Mouse (Mus musculus): ENCODE measurements at regions not wholly inside any gene's neighbourhood (a gene's known extent, or its start where the extent isn't known, plus 50 kb on each side); places are given as distances from the start of the nearest gene placed in this dataset.

DNA sequence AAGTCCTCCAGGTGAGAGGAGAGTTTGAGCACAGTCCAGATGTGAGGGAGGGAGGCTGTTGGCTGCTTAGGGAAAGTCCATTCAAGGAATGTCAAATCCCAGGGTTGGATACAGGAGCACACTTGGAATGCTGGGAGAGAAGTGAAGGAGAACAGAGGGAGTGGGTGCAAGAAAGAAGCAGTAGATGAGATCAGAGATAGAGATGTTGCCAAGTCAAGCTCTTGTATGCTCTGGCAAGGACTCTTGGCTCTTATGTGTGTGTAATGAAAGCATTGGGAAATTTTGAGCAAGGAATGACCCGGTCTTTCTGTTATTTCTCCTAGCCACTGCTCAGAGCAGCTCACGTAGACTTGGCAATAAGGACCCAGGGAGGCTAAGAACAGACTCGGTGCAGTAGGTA, 488.6 kb downstream of the Adgrl2 start:
- 75% methylated on average over 3 of the region's 3 CpGs for WGBS
- Histone ChIP-seq H3K9me3 (replicated peaks; ENCODE audit: control insufficient read depth, low read length) (no peaks in the 10 kb centered on the region), H3K27me3 (ENCODE audit: control insufficient read depth, insufficient read depth, low read length) (no peaks in the 10 kb centered on the region), H3K4me2 (ENCODE audit: low read depth, low read length) (no peak overlapping the region), H3K36me3 (ENCODE audit: control insufficient read depth, insufficient read depth, low read length) (no peaks in the 10 kb centered on the region), H3K4me1 (ENCODE audit: control insufficient read depth, insufficient read depth, low read length) (no peaks in the 10 kb centered on the region), H3K9ac (ENCODE audit: low read length) (no peak overlapping the region), H3K27ac (ENCODE audit: low read length) (no peak overlapping the region), H3K4me3 (replicated peaks; ENCODE audit: low read length) (no peak overlapping the region)
- no peak for ATAC-seq (ENCODE audit: insufficient read depth, low FRiP score)

DNA sequence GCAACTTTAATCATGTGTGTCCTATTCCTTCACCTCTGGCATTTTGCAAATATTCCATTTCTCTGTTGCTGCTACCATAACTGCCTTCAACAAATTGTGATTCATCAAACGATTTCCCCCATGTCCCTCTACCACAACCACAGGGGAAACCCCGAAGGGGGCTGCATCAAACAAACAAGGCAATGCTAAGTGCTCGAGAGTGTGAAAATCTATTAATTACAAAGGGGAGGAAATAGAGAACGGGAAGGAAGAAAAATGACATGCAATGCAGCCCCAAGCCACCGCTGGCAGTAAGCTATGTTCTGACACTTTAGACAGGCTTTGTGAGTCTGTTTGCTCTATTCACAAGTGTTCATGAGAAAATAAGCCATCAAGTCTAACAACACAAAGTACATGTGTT, 493.7 kb downstream of the Adgrl2 start:
- Histone ChIP-seq H3K4me2 (ENCODE audit: low read depth, low read length) (no peak overlapping the region), H3K27me3 (ENCODE audit: control insufficient read depth, insufficient read depth, low read length) (no peaks in the 10 kb centered on the region), H3K4me1 (ENCODE audit: control insufficient read depth, insufficient read depth, low read length) (no peaks in the 10 kb centered on the region), H3K4me3 (replicated peaks; ENCODE audit: low read length) (no peak overlapping the region), H3K9me3 (replicated peaks; ENCODE audit: control insufficient read depth, low read length) (no peaks in the 10 kb centered on the region), H3K27ac (ENCODE audit: low read length) (no peak overlapping the region), H3K9ac (ENCODE audit: low read length) (no peak overlapping the region), H3K36me3 (ENCODE audit: control insufficient read depth, insufficient read depth, low read length) (no peaks in the 10 kb centered on the region)
- ATAC-seq (ENCODE audit: insufficient read depth, low FRiP score) = no peak
- 49% methylated on average over 5 of the region's 5 CpGs for WGBS

DNA sequence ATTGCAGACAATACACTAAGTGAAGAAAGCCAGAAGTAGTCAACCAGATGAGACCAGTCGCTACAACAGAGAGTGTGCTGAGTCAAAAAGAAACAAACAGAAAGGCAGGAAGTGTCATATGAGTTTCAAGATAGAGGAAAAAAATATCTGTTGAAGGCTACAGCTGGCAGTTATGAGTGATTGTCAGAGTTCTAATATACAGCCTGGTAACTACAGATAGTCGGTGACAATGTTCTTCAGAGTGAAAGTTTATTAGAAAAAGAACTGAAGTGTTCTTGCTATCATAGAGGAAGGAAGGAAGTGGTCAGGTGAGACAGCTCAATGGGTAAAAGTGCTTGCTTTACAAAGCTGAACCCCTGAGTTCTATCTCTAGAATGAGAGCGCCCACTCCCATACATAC, 499.1 kb downstream of the Adgrl2 start:
- H3K4me2 ChIP-seq (ENCODE audit: low read depth, low read length) = no peak overlapping the region
- no peak overlapping the region for H3K4me3 ChIP-seq (replicated peaks; ENCODE audit: low read length)
- no peak overlapping the region for H3K9ac ChIP-seq (ENCODE audit: low read length)
- H3K4me1 ChIP-seq (ENCODE audit: control insufficient read depth, insufficient read depth, low read length) = no peaks in the 10 kb centered on the region
- no peaks in the 10 kb centered on the region for H3K9me3 ChIP-seq (replicated peaks; ENCODE audit: control insufficient read depth, low read length)
- H3K27ac ChIP-seq (ENCODE audit: low read length) = no peak overlapping the region
- WGBS = 85% methylated on average over 3 of the region's 3 CpGs
- no peak for ATAC-seq (ENCODE audit: insufficient read depth, low FRiP score)
- no peaks in the 10 kb centered on the region for H3K27me3 ChIP-seq (ENCODE audit: control insufficient read depth, insufficient read depth, low read length)
- H3K36me3 ChIP-seq (ENCODE audit: control insufficient read depth, insufficient read depth, low read length) = no peaks in the 10 kb centered on the region

DNA sequence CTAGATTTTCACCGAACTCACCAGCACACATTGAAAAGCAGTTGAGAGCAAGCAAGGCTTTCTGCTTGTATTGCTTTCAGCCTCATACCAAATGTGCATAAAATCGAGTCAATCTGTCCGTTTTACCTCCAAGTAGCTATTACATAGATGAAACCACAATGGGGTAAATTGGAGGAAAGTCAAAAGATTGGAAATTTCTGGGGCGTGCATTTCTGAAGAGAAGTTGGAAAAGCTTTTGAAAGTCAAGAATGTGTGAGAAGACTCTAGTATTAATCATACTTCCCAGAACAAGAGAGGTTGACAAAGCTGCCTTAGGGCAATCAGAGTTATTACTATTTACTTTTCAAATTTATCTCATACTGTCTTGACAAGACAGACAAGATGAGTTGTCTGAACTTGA, 501.2 kb downstream of the Adgrl2 start:
- H3K4me2 ChIP-seq (ENCODE audit: low read depth, low read length) = no peak overlapping the region
- no peak overlapping the region for H3K9ac ChIP-seq (ENCODE audit: low read length)
- no peaks in the 10 kb centered on the region for H3K27me3 ChIP-seq (ENCODE audit: control insufficient read depth, insufficient read depth, low read length)
- 74% methylated on average over 4 of the region's 4 CpGs for WGBS
- ATAC-seq (ENCODE audit: insufficient read depth, low FRiP score) = no peak
- no peaks in the 10 kb centered on the region for H3K4me1 ChIP-seq (ENCODE audit: control insufficient read depth, insufficient read depth, low read length)
- H3K9me3 ChIP-seq (replicated peaks; ENCODE audit: control insufficient read depth, low read length) = no peaks in the 10 kb centered on the region
- no peak overlapping the region for H3K4me3 ChIP-seq (replicated peaks; ENCODE audit: low read length)
- no peak overlapping the region for H3K27ac ChIP-seq (ENCODE audit: low read length)
- H3K36me3 ChIP-seq (ENCODE audit: control insufficient read depth, insufficient read depth, low read length) = no peaks in the 10 kb centered on the region

DNA sequence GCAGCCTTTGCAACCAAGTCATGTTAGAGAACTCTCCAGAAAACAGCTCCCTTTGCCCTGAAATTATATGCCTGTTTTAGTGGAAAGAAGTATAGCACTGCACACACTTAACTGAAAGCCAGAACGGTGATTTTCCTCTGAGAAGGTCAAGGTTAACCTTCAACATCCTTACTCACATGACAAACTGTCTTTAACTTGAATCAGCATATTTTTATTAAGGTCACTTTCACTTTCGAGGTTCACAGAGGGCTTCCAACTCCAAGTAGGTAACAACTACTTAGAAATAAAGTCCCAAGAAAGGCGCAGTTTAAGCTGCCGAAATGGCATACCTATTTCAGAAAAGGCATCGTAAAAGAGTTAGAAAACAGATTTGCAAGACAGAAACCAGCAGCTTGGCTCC, 502.4 kb downstream of the Adgrl2 start:
- WGBS = 77% methylated on average over 5 of the region's 5 CpGs
- no peak overlapping the region for H3K4me3 ChIP-seq (replicated peaks; ENCODE audit: low read length)
- H3K27ac ChIP-seq (ENCODE audit: low read length) = no peak overlapping the region
- ATAC-seq (ENCODE audit: insufficient read depth, low FRiP score) = no peak
- H3K4me2 ChIP-seq (ENCODE audit: low read depth, low read length) = no peak overlapping the region
- H3K9ac ChIP-seq (ENCODE audit: low read length) = no peak overlapping the region
- H3K4me1 ChIP-seq (ENCODE audit: control insufficient read depth, insufficient read depth, low read length) = no peaks in the 10 kb centered on the region
- H3K27me3 ChIP-seq (ENCODE audit: control insufficient read depth, insufficient read depth, low read length) = no peaks in the 10 kb centered on the region
- no peaks in the 10 kb centered on the region for H3K36me3 ChIP-seq (ENCODE audit: control insufficient read depth, insufficient read depth, low read length)
- no peaks in the 10 kb centered on the region for H3K9me3 ChIP-seq (replicated peaks; ENCODE audit: control insufficient read depth, low read length)

DNA sequence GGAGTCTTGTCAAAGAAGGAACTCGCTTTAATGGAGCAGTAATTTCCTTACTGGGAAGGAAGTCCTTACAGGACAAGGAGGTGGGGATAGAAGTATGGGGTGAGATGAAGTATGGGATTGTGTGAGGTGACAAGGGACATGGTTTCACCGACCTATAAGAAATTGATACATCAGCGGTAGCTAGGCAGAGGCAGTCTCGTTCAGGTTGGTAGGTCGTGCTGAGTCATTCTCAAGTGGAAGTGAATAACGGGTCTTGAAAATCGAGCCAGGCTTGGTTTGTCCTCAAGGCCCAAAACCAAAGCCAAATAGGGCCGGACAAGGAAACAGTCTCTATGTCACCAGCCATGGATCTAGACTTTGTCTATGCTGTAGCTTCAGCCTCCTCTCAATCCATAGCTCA, 514.5 kb downstream of the Adgrl2 start:
- no peak for ATAC-seq (ENCODE audit: insufficient read depth, low FRiP score)
- 91% methylated on average over 8 of the region's 8 CpGs for WGBS
- Histone ChIP-seq H3K27ac (ENCODE audit: low read length) (no peak overlapping the region), H3K27me3 (ENCODE audit: control insufficient read depth, insufficient read depth, low read length) (no peaks in the 10 kb centered on the region), H3K4me1 (ENCODE audit: control insufficient read depth, insufficient read depth, low read length) (no peaks in the 10 kb centered on the region), H3K9ac (ENCODE audit: low read length) (no peak overlapping the region), H3K4me2 (ENCODE audit: low read depth, low read length) (no peak overlapping the region), H3K4me3 (replicated peaks; ENCODE audit: low read length) (no peak overlapping the region), H3K9me3 (replicated peaks; ENCODE audit: control insufficient read depth, low read length) (no peaks in the 10 kb centered on the region), H3K36me3 (ENCODE audit: control insufficient read depth, insufficient read depth, low read length) (no peaks in the 10 kb centered on the region)

DNA sequence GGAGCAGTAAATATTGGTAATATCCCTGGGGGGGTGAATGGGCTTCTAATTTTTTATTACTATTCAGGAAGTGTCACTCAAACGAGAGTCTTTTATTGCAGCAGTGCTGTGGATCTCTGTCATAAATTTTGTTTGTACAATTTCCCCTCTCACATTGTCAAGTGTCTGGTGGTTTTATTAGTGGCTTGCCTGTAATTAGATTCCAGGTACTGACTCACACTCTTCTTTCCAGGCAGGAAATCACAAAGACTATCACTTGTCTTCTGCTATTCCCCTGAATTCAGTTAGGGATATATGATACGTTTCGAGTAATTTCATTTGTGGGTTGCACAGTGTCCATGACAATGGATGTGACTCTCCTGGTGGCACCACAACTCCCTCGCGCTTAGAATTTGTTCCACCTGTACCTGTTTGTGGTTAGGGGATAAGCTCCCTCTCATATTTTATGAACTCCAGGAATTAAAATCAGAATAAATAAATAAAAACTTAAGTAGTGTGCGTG, 517.4 kb downstream of the Adgrl2 start:
- H3K9ac ChIP-seq (ENCODE audit: low read length) = no peak overlapping the region
- H3K9me3 ChIP-seq (replicated peaks; ENCODE audit: control insufficient read depth, low read length) = no peaks in the 10 kb centered on the region
- H3K4me1 ChIP-seq (ENCODE audit: control insufficient read depth, insufficient read depth, low read length) = no peaks in the 10 kb centered on the region
- no peak for ATAC-seq (ENCODE audit: insufficient read depth, low FRiP score)
- H3K27me3 ChIP-seq (ENCODE audit: control insufficient read depth, insufficient read depth, low read length) = no peaks in the 10 kb centered on the region
- no peak overlapping the region for H3K4me3 ChIP-seq (replicated peaks; ENCODE audit: low read length)
- no peak overlapping the region for H3K4me2 ChIP-seq (ENCODE audit: low read depth, low read length)
- no peaks in the 10 kb centered on the region for H3K36me3 ChIP-seq (ENCODE audit: control insufficient read depth, insufficient read depth, low read length)
- 82% methylated on average over 6 of the region's 6 CpGs for WGBS
- H3K27ac ChIP-seq (ENCODE audit: low read length) = no peak overlapping the region

DNA sequence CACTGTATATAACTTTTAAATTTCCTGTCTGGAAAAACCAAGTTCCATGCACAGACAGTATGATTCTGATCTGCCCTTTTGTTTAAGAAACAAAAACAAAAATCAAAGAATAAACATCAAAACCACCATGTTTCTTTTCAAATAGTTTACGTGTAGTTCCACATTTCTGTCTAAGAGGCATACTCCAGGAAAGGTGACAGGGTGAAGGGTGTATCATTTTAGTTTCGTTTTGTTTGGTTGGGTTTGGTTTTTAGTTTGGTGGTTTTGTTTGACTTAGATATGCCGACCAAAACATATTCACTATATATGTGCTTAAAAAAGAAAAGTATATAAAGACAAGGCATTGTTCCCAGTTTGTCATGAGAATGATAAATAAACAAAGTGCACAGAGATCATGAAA, 524.9 kb downstream of the Adgrl2 start:
- Histone ChIP-seq H3K4me2 (ENCODE audit: low read depth, low read length) (no peak overlapping the region), H3K27ac (ENCODE audit: low read length) (no peak overlapping the region), H3K9ac (ENCODE audit: low read length) (no peak overlapping the region), H3K4me1 (ENCODE audit: control insufficient read depth, insufficient read depth, low read length) (no peaks in the 10 kb centered on the region), H3K27me3 (ENCODE audit: control insufficient read depth, insufficient read depth, low read length) (no peaks in the 10 kb centered on the region), H3K9me3 (replicated peaks; ENCODE audit: control insufficient read depth, low read length) (no peaks in the 10 kb centered on the region), H3K36me3 (ENCODE audit: control insufficient read depth, insufficient read depth, low read length) (no peaks in the 10 kb centered on the region), H3K4me3 (replicated peaks; ENCODE audit: low read length) (no peak overlapping the region)
- 59% methylated on average over 3 of the region's 3 CpGs for WGBS
- no peak for ATAC-seq (ENCODE audit: insufficient read depth, low FRiP score)

DNA sequence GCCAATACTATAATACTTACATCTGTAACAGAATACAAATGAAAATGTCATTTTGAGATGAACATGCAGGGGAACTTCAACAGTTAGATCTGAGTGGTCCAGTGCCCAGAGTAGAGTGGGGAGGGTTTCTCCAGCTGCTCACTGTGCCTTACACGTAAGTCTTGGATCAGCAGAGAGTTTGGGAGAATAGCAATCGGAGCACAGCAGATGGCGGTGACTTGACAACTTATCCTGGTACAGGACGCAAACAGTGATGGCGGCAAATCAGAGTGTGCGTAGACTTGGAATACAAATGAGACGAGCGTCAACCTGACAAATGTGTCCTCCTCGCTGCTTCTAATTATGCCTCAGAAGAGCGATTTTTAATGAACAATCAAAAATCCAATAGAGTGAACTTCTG, 527.6 kb downstream of the Adgrl2 start:
- no peak overlapping the region for H3K4me3 ChIP-seq (replicated peaks; ENCODE audit: low read length)
- 87% methylated on average over 10 of the region's 10 CpGs for WGBS
- no peaks in the 10 kb centered on the region for H3K4me1 ChIP-seq (ENCODE audit: control insufficient read depth, insufficient read depth, low read length)

DNA sequence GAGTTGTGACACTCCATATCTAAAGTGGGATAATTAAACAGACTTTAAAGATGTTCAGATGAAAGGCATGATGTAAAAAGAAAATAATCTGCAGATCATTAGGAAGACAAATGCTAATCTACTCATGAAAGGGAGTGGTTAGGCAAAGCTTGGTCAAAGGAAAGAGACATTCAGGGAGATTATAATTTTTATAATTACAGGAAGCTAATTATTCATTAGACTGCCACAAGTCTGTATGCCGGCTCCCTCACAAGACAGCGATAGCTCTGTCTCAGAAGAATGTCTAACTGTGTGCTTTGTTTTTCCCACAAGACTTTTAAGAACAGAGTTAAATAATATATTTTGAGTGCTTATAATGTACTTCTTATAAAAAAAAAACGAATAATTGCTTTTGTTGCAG, 541.5 kb downstream of the Adgrl2 start:
- Histone ChIP-seq H3K9ac (ENCODE audit: low read length) (no peak overlapping the region), H3K27ac (ENCODE audit: low read length) (no peak overlapping the region), H3K27me3 (ENCODE audit: control insufficient read depth, insufficient read depth, low read length) (no peaks in the 10 kb centered on the region), H3K4me2 (ENCODE audit: low read depth, low read length) (no peak overlapping the region), H3K36me3 (ENCODE audit: control insufficient read depth, insufficient read depth, low read length) (no peaks in the 10 kb centered on the region), H3K4me1 (ENCODE audit: control insufficient read depth, insufficient read depth, low read length) (no peaks in the 10 kb centered on the region), H3K4me3 (replicated peaks; ENCODE audit: low read length) (no peak overlapping the region), H3K9me3 (replicated peaks; ENCODE audit: control insufficient read depth, low read length) (no peaks in the 10 kb centered on the region)
- 73% methylated on average over 3 of the region's 3 CpGs for WGBS
- ATAC-seq (ENCODE audit: insufficient read depth, low FRiP score) = no peak

More for the DNA sequence above, 527.6 kb downstream of the Adgrl2 start:
- H3K36me3 ChIP-seq (ENCODE audit: control insufficient read depth, insufficient read depth, low read length) = no peaks in the 10 kb centered on the region
- H3K9me3 ChIP-seq (replicated peaks; ENCODE audit: control insufficient read depth, low read length) = no peaks in the 10 kb centered on the region
- no peak overlapping the region for H3K27ac ChIP-seq (ENCODE audit: low read length)
- H3K27me3 ChIP-seq (ENCODE audit: control insufficient read depth, insufficient read depth, low read length) = no peaks in the 10 kb centered on the region
- no peak overlapping the region for H3K4me2 ChIP-seq (ENCODE audit: low read depth, low read length)
- ATAC-seq (ENCODE audit: insufficient read depth, low FRiP score) = no peak
- H3K9ac ChIP-seq (ENCODE audit: low read length) = no peak overlapping the region
